Mouse (Mus musculus) frontal cortex, postnatal 25 days (tissue): ENCODE results near the gene Sema4c.
A peak's percentile ranks its signal among the peaks of the same experiment; 100 is the strongest.

Source experiments
- DNase-seq, 2 experiments: peaks; one replicate each; pipeline ENCODE4 v3.0.0; 2022; ENCODE audit warnings: low spot score in 2 of 2

Sema4c gene

GRCm38 (mm10) chr1:36535477-36536396 lies 22.4 kb downstream of the Sema4c start:
- DNase-seq, result no peak

- DNase-seq, result no peak
Measured at GRCm38 (mm10) chr1:36534595-36535058, 23.5 kb downstream of the Sema4c start.

GRCm38 (mm10) chr1:36533546-36533945 lies 24.6 kb downstream of the Sema4c start:
- DNase-seq, result no peak

GRCm38 (mm10) chr1:36531461-36531860 lies 26.7 kb downstream of the Sema4c start:
- no peak for DNase-seq

GRCm38 (mm10) chr1:36530962-36531361 lies 27.2 kb downstream of the Sema4c start:
- DNase-seq, result no peak

GRCm38 (mm10) chr1:36530485-36530884 lies 27.7 kb downstream of the Sema4c start:
- DNase-seq, result no peak

GRCm38 (mm10) chr1:36529875-36530274 lies 28.3 kb downstream of the Sema4c start:
- no peak for DNase-seq

- DNase-seq, result no peak
Measured at GRCm38 (mm10) chr1:36529274-36529673, 28.9 kb downstream of the Sema4c start.

- no peak for DNase-seq
Measured at GRCm38 (mm10) chr1:36528351-36528750, 29.8 kb downstream of the Sema4c start.

GRCm38 (mm10) chr1:36526903-36527302 lies 31.2 kb downstream of the Sema4c start:
- no peak for DNase-seq

- no peak for DNase-seq
Measured at GRCm38 (mm10) chr1:36525774-36526173, 32.4 kb downstream of the Sema4c start.

GRCm38 (mm10) chr1:36524058-36524457 lies 34.1 kb downstream of the Sema4c start:
- DNase-seq, result no peak

GRCm38 (mm10) chr1:36523332-36524013 lies 34.7 kb downstream of the Sema4c start:
- no peak for DNase-seq

- no peak for DNase-seq
Measured at GRCm38 (mm10) chr1:36522210-36522609, 35.9 kb downstream of the Sema4c start.

- no peak for DNase-seq
Measured at GRCm38 (mm10) chr1:36519626-36520025, 38.5 kb downstream of the Sema4c start.

- DNase-seq, result no peak
Measured at GRCm38 (mm10) chr1:36518259-36518658, 39.9 kb downstream of the Sema4c start.

- no peak for DNase-seq
Measured at GRCm38 (mm10) chr1:36513718-36514117, 44.4 kb downstream of the Sema4c start.

- DNase-seq, result no peak
Measured at GRCm38 (mm10) chr1:36513310-36513709, 44.8 kb downstream of the Sema4c start.

GRCm38 (mm10) chr1:36512966-36513280 lies 45.2 kb downstream of the Sema4c start:
- DNase-seq, result no peak

- DNase-seq, result peak; percentile 25 to 33
Measured at GRCm38 (mm10) chr1:36512089-36512965, 45.8 kb downstream of the Sema4c start.

GRCm38 (mm10) chr1:36511289-36512021 lies 46.7 kb downstream of the Sema4c start, which contains the start of gene Cnnm3:
Cnnm3 (plus strand) TSS chr1:36511867.
- peak; percentile 99 to 100 for DNase-seq
